Mouse (Mus musculus) CH12.LX (cell line): ENCODE measurements around the gene Slc26a9. TPM values are rescaled to one million over a fixed set of nuclear protein-coding genes. Genes with fewer than 3 reads are reported as not detected.

Experiments used
- DNase-seq: peaks from one replicate; pipeline ENCODE4 v3.0.0-alpha.2; 2013; ENCODE audit errors: extremely low read depth
- H3K27ac ChIP-seq: 2 replicates; pipeline ENCODE4 v1.5.1; 2012; ENCODE audit warnings: low read depth, mild to moderate bottlenecking, control low read depth, moderate library complexity; ENCODE audit not compliant: insufficient read depth
- H3K27me3 ChIP-seq: replicated peaks from 2 replicates; pipeline ENCODE3; 2012; ENCODE audit warnings: inconsistent platforms
- H3K36me3 ChIP-seq, 2 experiments: replicated peaks in 1 of 2; 2 replicates each; pipeline versions ENCODE3 to v1.6.1; 2012; ENCODE audit warnings: inconsistent platforms in 1 of 2, low read length in 1 of 2, mild to moderate bottlenecking in 1 of 2, mixed read lengths in 1 of 2, moderate library complexity in 1 of 2; ENCODE audit not compliant: control insufficient read depth in 1 of 2, insufficient read depth in 1 of 2
- H3K4me1 ChIP-seq, 2 experiments: 2 replicates each; pipeline ENCODE4 v1.6.1; 2012; ENCODE audit warnings: inconsistent platforms in 1 of 2, moderate library complexity in 1 of 2; ENCODE audit not compliant: insufficient read depth in 2 of 2, control insufficient read depth in 1 of 2
- H3K4me2 ChIP-seq: 2 replicates; pipeline ENCODE4 v1.6.1; 2012; ENCODE audit warnings: low read depth, mild to moderate bottlenecking, control low read depth; ENCODE audit not compliant: poor library complexity, insufficient read depth, severe bottlenecking
- H3K4me3 ChIP-seq, 3 experiments: fragments of 150-350 bp in 1 of 3; sonication (generic) in 1 of 3; replicated peaks in 1 of 3; 2 replicates each; pipeline versions ENCODE3 to v1.5.1; 2011 to 2012; ENCODE audit warnings: low read depth in 2 of 3, low read length in 2 of 3, mild to moderate bottlenecking in 2 of 3, moderate library complexity in 2 of 3, control low read depth in 1 of 3, improper control_type of control experiment in 1 of 3, inconsistent platforms in 1 of 3, mixed read lengths in 1 of 3; ENCODE audit not compliant: poor library complexity in 1 of 3
- H3K79me2 ChIP-seq: replicated peaks from 2 replicates; pipeline ENCODE4 v1.6.1; 2012; ENCODE audit warnings: mild to moderate bottlenecking, moderate library complexity; ENCODE audit not compliant: control insufficient read depth, poor library complexity, insufficient read depth, severe bottlenecking; ENCODE audit errors: extremely low read depth
- H3K9ac ChIP-seq: 2 replicates; pipeline ENCODE4 v1.6.1; 2012; ENCODE audit warnings: low read depth, mild to moderate bottlenecking, control low read depth, moderate library complexity; ENCODE audit not compliant: insufficient read depth
- H3K9me3 ChIP-seq: replicated peaks from 2 replicates; pipeline ENCODE3; 2012; ENCODE audit warnings: low read length, inconsistent platforms, mixed read lengths
- CHD2 ChIP-seq: IDR thresholded peaks from 2 replicates; pipeline ENCODE4 v1.6.1; 2011; ENCODE audit warnings: low read length, improper control_type of control experiment
- CTCF ChIP-seq, 2 experiments: IDR thresholded peaks in 1 of 2; conservative IDR thresholded peaks in 1 of 2; 2 replicates each; pipeline ENCODE4 v1.5.1; 2011 to 2012; ENCODE audit warnings: low read depth in 2 of 2, low read length in 2 of 2, improper control_type of control experiment in 1 of 2, inconsistent platforms in 1 of 2, mild to moderate bottlenecking in 1 of 2, moderate library complexity in 1 of 2
- EP300 ChIP-seq: IDR thresholded peaks from 2 replicates; pipeline ENCODE4 v1.6.1; 2011; ENCODE audit warnings: low read length, improper control_type of control experiment
- JUND ChIP-seq: conservative IDR thresholded peaks from 2 replicates; pipeline ENCODE4 v1.6.1; 2011; ENCODE audit warnings: low read depth, low read length, improper control_type of control experiment
- KAT2A ChIP-seq: IDR thresholded peaks from 2 replicates; pipeline ENCODE4 v1.6.1; 2012; ENCODE audit warnings: low read length, improper control_type of control experiment, inconsistent platforms; ENCODE audit not compliant: insufficient replicate concordance
- MAZ ChIP-seq: IDR thresholded peaks from 2 replicates; pipeline ENCODE4 v1.6.1; 2012; ENCODE audit warnings: low read depth, mild to moderate bottlenecking, inconsistent platforms, low read length, improper control_type of control experiment, moderate library complexity
- MEF2A ChIP-seq: IDR thresholded peaks from 2 replicates; pipeline ENCODE4 v1.6.1; 2014; ENCODE audit warnings: low read depth, mild to moderate bottlenecking, inconsistent platforms, low read length, improper control_type of control experiment, borderline replicate concordance
- MXI1 ChIP-seq: IDR thresholded peaks from 2 replicates; pipeline ENCODE4 v1.6.1; 2011; ENCODE audit warnings: mild to moderate bottlenecking, low read depth, low read length, improper control_type of control experiment
- MYC ChIP-seq: IDR thresholded peaks from 2 replicates; pipeline ENCODE4 v1.6.1; 2011; ENCODE audit warnings: low read depth, mild to moderate bottlenecking, improper control_type of control experiment, low read length
- NRF1 ChIP-seq: IDR thresholded peaks from 2 replicates; pipeline ENCODE4 v1.6.1; 2014; ENCODE audit warnings: low read depth, mild to moderate bottlenecking, inconsistent platforms, low read length, improper control_type of control experiment, moderate library complexity
- PAX5 ChIP-seq: IDR thresholded peaks from 2 replicates; pipeline ENCODE4 v1.6.1; 2012; ENCODE audit warnings: low read length, inconsistent platforms, mixed read lengths
- RAD21 ChIP-seq: IDR thresholded peaks from 2 replicates; pipeline ENCODE4 v1.6.1; 2011; ENCODE audit warnings: low read depth, mild to moderate bottlenecking, low read length, improper control_type of control experiment, moderate library complexity
- SMC3 ChIP-seq: IDR thresholded peaks from 2 replicates; pipeline ENCODE4 v1.6.1; 2011; ENCODE audit warnings: low read depth, low read length, improper control_type of control experiment
- TCF12 ChIP-seq: IDR thresholded peaks from 2 replicates; pipeline ENCODE4 v1.6.1; 2014; ENCODE audit warnings: low read depth, mild to moderate bottlenecking, inconsistent platforms, low read length, improper control_type of control experiment
- UBTF ChIP-seq: IDR thresholded peaks from 2 replicates; pipeline ENCODE4 v1.6.1; 2012; ENCODE audit warnings: low read depth, mild to moderate bottlenecking, inconsistent platforms, low read length, improper control_type of control experiment, moderate library complexity
- ZC3H11A ChIP-seq: IDR thresholded peaks from 2 replicates; pipeline ENCODE4 v1.6.1; 2012; ENCODE audit warnings: low read depth, mild to moderate bottlenecking, inconsistent platforms, low read length, improper control_type of control experiment
- ZNF384 ChIP-seq: IDR thresholded peaks from 2 replicates; pipeline ENCODE4 v1.6.1; 2012; ENCODE audit warnings: low read depth, low read length, improper control_type of control experiment, inconsistent platforms
- dilution Hi-C: fragments of 300-500 bp; cut with MboI; formaldehyde crosslinking; loops from 2 replicates; pipeline ENCODE4 v1.14.3; 2020; ENCODE audit warnings: low sequenced_read_pairs; ENCODE audit not compliant: extremely low pct_unique_long_range_greater_than_20kb, extremely low pct_ligation_motif_present
- in situ Hi-C: fragments of 300-500 bp; cut with MboI; formaldehyde crosslinking; loops from 3 replicates; pipeline ENCODE4 v1.14.3; 2019; ENCODE audit warnings: low sequenced_read_pairs, low pct_ligation_motif_present, low pct_unique_long_range_greater_than_20kb, mixed read lengths
- polyA plus RNA-seq: library from polyadenylated mRNA; unstranded; fragments of >175 nt; gene quantifications from 2 replicates; pipeline ENCODE4 v1.2.1, GENCODE M21; 2012; ENCODE audit warnings: low read depth; ENCODE audit not compliant: insufficient read length
- total RNA-seq, 2 experiments: library from RNA; depleted of rRNA; stranded (reverse); fragments of 300-350 nt in 1 of 2; fragments of >200 nt in 1 of 2; gene quantifications; 2 replicates each; pipeline ENCODE4 v1.2.3; 2012 to 2014

Slc26a9 gene
- total and polyA plus RNA-seq, 3 experiments: 0.31 TPM; not detected in 2

DNA sequence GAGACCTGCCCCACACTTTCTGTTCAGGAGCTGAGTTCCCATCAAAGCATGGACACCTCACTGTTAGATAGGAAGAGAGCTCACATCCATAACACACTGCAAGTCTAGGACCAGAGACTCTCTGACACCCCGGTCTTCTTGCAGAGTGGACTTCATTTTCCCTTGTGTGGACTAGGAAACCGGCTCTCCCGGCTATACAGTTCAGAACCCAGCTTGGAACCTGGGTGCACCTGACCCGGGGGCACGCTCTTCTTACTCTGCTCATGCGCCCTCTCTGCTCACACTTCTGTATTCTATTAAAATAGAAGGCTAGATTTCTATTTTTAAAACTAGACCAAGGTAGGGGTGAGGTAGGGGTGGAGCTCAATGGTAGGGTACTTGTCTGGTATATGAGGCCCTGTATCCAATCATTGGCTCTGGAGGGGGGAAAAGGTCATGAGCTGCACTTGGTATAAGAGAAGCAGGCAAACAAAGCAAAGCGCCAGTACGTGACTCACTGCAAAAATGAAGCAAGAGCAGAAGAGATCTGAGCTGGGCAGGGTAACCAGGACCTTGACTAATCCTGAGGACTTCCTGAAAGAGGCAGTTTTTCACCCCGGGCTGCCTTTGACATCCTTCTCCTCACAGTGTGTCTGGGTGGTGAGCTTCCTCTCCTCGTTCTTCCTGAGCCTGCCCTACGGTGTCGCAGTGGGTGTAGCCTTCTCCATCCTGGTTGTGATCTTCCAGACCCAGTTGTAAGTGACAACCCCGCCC is 17.4 kb downstream of the Slc26a9 start:
- H3K9ac ChIP-seq: no peak overlapping the region
- DNase-seq: no peak
- no peak overlapping the region for H3K4me3 ChIP-seq
- H3K79me2 ChIP-seq: no peaks in the 10 kb centered on the region
- in situ Hi-C loops (loop anchor here (10.0 kb wide), 1 partner anchor 146 kb away; no protein-coding TSS in a partner anchor), dilution Hi-C loops (no loop called here)
- H3K4me2 ChIP-seq: no peak overlapping the region
- H3K4me1 ChIP-seq: peaks cover 13 to 46% of the 10 kb centered on the region in 2 experiments
- H3K27me3 ChIP-seq: no peaks in the 10 kb centered on the region
- TF ChIP-seq TCF12 (no peak), MEF2A (0 out of 2 replicates have a peak, but pooled peaks have one; percentile 12), NRF1 (no peak), KAT2A (no peak)
- no peaks in the 10 kb centered on the region for H3K36me3 ChIP-seq
- H3K9me3 ChIP-seq: no peaks in the 10 kb centered on the region
- no peak overlapping the region for H3K27ac ChIP-seq

DNA sequence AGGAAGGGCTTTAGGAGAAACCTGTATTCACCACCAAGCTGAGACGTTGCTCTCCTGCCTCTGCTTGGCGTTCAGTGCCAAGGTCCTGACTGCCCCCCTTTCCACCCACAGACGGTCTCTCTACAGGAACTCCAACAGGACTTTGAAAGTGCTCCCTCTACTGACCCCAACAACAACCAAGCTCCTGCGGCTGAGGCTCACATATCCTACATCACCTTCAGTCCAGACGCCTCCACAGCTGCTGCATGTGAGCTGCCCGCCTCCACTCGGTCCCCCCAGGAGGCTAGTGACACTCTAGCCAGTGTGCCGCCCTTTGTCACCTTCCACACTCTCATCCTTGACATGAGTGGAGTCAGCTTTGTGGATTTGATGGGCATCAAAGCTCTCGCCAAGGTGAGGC is 19.9 kb downstream of the Slc26a9 start:
- no peak overlapping the region for H3K27ac ChIP-seq
- no peak overlapping the region for H3K4me3 ChIP-seq
- no peaks in the 10 kb centered on the region for H3K36me3 ChIP-seq
- in situ Hi-C loops: loop anchor here (10.0 kb wide), 1 partner anchor 149 kb away; no protein-coding TSS in a partner anchor
- dilution Hi-C loops: no loop called here
- DNase-seq: no peak
- TF ChIP-seq EP300: no peak
- TF ChIP-seq MXI1: no peak
- TF ChIP-seq SMC3: peak; percentile 56
- TF ChIP-seq CHD2: no peak
- TF ChIP-seq PAX5: no peak
- no peak for TF ChIP-seq MAZ
- TF ChIP-seq UBTF: no peak
- no peak for TF ChIP-seq ZC3H11A
- peak in 1 of 2 experiments; percentile 63; a peak in 2 of 4 replicates for TF ChIP-seq CTCF (conservative IDR thresholded peaks at IDR 0.05 in 1 of 2, IDR thresholded peaks at IDR 0.05 in 1 of 2; ENCODE audit: low read depth in 2 of 2, low read length in 2 of 2)
- peak; percentile 30 for TF ChIP-seq RAD21
- no peak for TF ChIP-seq JUND
- TF ChIP-seq MYC: no peak
- no peak for TF ChIP-seq ZNF384
- H3K9me3 ChIP-seq: no peaks in the 10 kb centered on the region
- no peaks in the 10 kb centered on the region for H3K27me3 ChIP-seq
- no peak overlapping the region for H3K9ac ChIP-seq
- no peak overlapping the region for H3K4me2 ChIP-seq
- H3K4me1 ChIP-seq: peaks cover 13 to 40% of the 10 kb centered on the region in 2 experiments
- no peaks in the 10 kb centered on the region for H3K79me2 ChIP-seq
